Mouse (Mus musculus): ENCODE results near the gene Gsx2. TPM values are rescaled to one million over a fixed set of nuclear protein-coding genes. Genes with fewer than 3 reads are reported as not detected.

Gene Gsx2
- polyA plus RNA-seq, 1 experiment, result not detected

DNA sequence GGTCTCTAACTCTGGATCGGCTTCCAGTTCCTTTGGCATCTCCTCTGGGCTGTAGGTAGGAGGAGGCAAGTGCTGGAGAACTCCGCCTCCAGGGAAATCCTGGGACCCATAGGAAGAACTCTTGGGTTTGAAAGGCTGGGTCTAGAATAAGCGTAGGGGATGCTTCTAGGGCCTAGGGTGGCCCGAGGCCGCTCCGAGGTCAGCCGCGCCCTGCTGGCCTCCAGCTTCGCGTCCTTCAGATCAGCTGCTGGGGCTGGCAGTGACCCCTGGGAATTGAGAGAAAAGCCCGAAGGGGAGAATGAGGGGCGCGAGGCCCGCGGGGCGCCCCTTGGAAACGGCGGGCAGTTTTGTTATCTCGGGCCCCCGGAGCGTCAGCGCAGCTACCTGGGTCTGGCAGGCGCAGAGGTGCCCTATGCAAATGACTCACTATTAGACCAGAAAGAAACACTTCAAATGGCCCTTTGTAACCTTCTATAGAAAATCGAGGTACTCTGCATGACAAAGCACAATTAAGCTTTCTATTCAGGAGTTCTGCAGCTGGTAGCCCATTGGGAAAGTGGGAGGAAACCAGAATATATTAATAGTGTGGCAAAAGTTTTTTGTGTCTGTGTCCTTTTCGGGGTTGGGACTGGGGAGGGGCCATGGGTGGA, 9.6 kb downstream of the Gsx2 start:
- Histone ChIP-seq H3K4me3 (replicated peaks) (no peak overlapping the region), H3K9me3 (no peaks in the 10 kb centered on the region), H3K36me3 (replicated peaks; ENCODE audit: low read length) (no peaks in the 10 kb centered on the region), H3K27me3 (replicated peaks) (peaks cover 85% of the 10 kb centered on the region), H3K4me1 (peaks cover 18% of the 10 kb centered on the region)
- TF ChIP-seq FLI1 (IDR thresholded peaks at IDR 0.05; ENCODE audit: low read length), result no peak
- TF ChIP-seq GATA1 (IDR thresholded peaks at IDR 0.05; ENCODE audit: borderline replicate concordance, low read length), result no peak

GRCm38 (mm10) chr5:75085521-75085875, 10.1 kb downstream of the Gsx2 start:
- Histone ChIP-seq H3K27me3 (replicated peaks) (peaks cover 80% of the 10 kb centered on the region), H3K4me1 (peaks cover 18% of the 10 kb centered on the region), H3K9me3 (no peaks in the 10 kb centered on the region), H3K36me3 (replicated peaks; ENCODE audit: low read length) (no peaks in the 10 kb centered on the region), H3K4me3 (replicated peaks) (no peak overlapping the region)
- no peak for TF ChIP-seq GATA1 (IDR thresholded peaks at IDR 0.05; ENCODE audit: borderline replicate concordance, low read length)
- TF ChIP-seq FLI1 (IDR thresholded peaks at IDR 0.05; ENCODE audit: low read length), result no peak

GRCm38 (mm10) chr5:75085906-75086305, 10.5 kb downstream of the Gsx2 start:
- Histone ChIP-seq H3K27me3 (replicated peaks) (peaks cover 76% of the 10 kb centered on the region), H3K4me3 (replicated peaks) (no peak overlapping the region), H3K4me1 (peaks cover 18% of the 10 kb centered on the region), H3K36me3 (replicated peaks; ENCODE audit: low read length) (no peaks in the 10 kb centered on the region), H3K9me3 (no peaks in the 10 kb centered on the region)
- TF ChIP-seq FLI1 (IDR thresholded peaks at IDR 0.05; ENCODE audit: low read length) (no peak), GATA1 (IDR thresholded peaks at IDR 0.05; ENCODE audit: borderline replicate concordance, low read length) (no peak)

DNA sequence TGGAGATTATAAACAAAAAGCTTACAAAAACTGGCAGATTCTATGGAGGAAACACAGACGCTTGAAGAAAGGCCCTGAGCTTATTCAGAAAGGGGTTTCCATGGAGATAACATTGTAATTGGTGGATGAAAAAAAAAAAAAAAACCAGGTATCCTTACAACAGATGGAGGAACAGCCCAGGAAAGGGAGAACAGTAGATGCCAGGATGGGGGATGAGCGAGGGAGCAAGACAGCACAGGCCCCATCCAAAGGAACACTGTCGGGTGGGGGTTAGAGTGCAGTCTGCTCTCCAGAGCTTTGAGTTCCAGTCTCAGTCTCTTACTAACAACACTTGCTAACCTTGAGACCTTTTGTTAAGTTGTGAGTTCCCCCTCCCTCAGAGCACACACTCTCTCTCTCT, 31.1 kb downstream of the Gsx2 start:
- Histone ChIP-seq H3K9me3 (no peaks in the 10 kb centered on the region), H3K4me3 (replicated peaks) (no peak overlapping the region), H3K4me1 (no peaks in the 10 kb centered on the region), H3K36me3 (replicated peaks; ENCODE audit: low read length) (no peaks in the 10 kb centered on the region), H3K27me3 (replicated peaks) (peaks cover 10% of the 10 kb centered on the region)
- no peak for TF ChIP-seq FLI1 (IDR thresholded peaks at IDR 0.05; ENCODE audit: low read length)
- no peak for TF ChIP-seq GATA1 (IDR thresholded peaks at IDR 0.05; ENCODE audit: borderline replicate concordance, low read length)

GRCm38 (mm10) chr5:75109368-75109767, 34.0 kb downstream of the Gsx2 start:
- H3K4me3 ChIP-seq (replicated peaks), result no peak overlapping the region
- no peaks in the 10 kb centered on the region for H3K36me3 ChIP-seq (replicated peaks; ENCODE audit: low read length)
- TF ChIP-seq GATA1 (IDR thresholded peaks at IDR 0.05; ENCODE audit: borderline replicate concordance, low read length) (no peak), FLI1 (IDR thresholded peaks at IDR 0.05; ENCODE audit: low read length) (no peak)
- H3K9me3 ChIP-seq, result no peaks in the 10 kb centered on the region; the same call in 1 of the 2 replicates
- H3K4me1 ChIP-seq, result no peaks in the 10 kb centered on the region
- peaks cover 9% of the 10 kb centered on the region for H3K27me3 ChIP-seq (replicated peaks)

DNA sequence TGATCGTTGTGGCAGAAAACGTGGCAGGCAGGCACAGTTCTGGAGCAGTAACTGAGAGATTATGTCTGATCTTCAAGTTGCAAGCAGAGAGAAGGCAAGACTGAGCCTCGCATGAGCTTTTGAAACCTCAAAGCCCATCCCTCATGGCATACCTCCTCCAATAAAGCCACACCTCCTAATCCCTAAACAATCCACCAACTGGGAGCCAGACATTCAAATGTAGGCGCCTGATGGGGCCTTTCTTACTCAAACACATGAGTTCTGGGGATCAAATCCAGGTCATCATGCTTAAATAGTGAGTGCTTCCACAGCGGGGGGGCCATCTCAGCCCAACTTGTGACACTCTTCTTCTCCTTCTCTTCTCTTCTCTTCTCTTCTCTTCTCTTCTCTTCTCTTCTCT, 36.4 kb downstream of the Gsx2 start:
- TF ChIP-seq FLI1 (IDR thresholded peaks at IDR 0.05; ENCODE audit: low read length) (no peak), GATA1 (IDR thresholded peaks at IDR 0.05; ENCODE audit: borderline replicate concordance, low read length) (no peak)
- no peaks in the 10 kb centered on the region for H3K36me3 ChIP-seq (replicated peaks; ENCODE audit: low read length)
- no peak overlapping the region for H3K4me3 ChIP-seq (replicated peaks)
- no peaks in the 10 kb centered on the region; the same call in 1 of the 2 replicates for H3K9me3 ChIP-seq
- no peaks in the 10 kb centered on the region for H3K4me1 ChIP-seq
- peaks cover 13% of the 10 kb centered on the region for H3K27me3 ChIP-seq (replicated peaks)

DNA sequence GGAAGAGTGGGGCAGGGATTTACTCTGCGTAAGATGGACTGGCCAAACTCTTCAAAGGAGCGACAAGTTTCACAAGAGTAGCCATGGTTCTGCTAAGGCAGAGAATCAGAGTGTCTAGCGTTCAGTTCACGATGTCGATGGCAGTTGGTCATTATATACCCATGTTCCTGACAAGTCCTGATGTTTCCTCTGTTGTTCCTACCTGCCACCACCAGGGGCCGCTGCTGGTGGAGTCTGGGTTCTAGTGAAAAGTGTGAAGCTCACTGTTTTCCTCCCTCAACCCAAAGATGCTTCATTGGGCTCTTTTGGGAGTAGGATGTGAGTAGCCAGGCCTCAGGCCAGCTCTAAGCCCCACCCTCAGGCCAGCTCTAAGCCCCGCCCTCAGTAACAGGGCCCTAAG, 43.4 kb downstream of the Gsx2 start:
- Histone ChIP-seq H3K36me3 (replicated peaks; ENCODE audit: low read length) (no peaks in the 10 kb centered on the region), H3K27me3 (replicated peaks) (peaks cover 23% of the 10 kb centered on the region), H3K9me3 (0 out of 2 replicates have a peak, but pooled peaks cover 6% of the 10 kb centered on the region), H3K4me3 (replicated peaks) (no peak overlapping the region), H3K4me1 (no peaks in the 10 kb centered on the region)
- TF ChIP-seq GATA1 (IDR thresholded peaks at IDR 0.05; ENCODE audit: borderline replicate concordance, low read length), result no peak
- no peak for TF ChIP-seq FLI1 (IDR thresholded peaks at IDR 0.05; ENCODE audit: low read length)

DNA sequence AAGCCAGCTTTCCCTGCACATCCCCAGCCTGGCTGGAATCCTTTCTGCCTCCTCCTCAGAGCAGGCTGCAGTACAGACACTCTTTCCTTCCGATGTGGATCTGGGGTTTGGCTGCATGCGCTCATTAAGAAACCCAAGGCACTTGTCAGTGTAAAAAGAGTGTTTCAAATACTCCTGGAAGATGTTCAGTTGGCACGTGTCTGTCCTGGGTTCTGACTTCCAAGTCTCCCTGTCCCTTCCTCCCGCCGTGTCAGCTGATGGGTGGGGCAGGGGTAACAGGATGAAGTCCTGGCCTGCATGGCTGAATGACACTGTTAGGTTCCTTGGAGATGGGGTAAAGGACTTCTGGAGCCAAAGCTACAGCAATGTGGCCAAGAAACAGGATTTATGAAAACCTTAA, 46.2 kb downstream of the Gsx2 start:
- Histone ChIP-seq H3K4me1 (no peaks in the 10 kb centered on the region), H3K9me3 (peaks cover 27% of the 10 kb centered on the region), H3K4me3 (replicated peaks) (no peak overlapping the region), H3K36me3 (replicated peaks; ENCODE audit: low read length) (no peaks in the 10 kb centered on the region), H3K27me3 (replicated peaks) (peaks cover 20% of the 10 kb centered on the region)
- TF ChIP-seq GATA1 (IDR thresholded peaks at IDR 0.05; ENCODE audit: borderline replicate concordance, low read length), result no peak
- no peak for TF ChIP-seq FLI1 (IDR thresholded peaks at IDR 0.05; ENCODE audit: low read length)

Other genes starting within 250 kb of the Gsx2 start
- 3.0 and 16.6 TPM in 2 replicates for gene Chic2, start 30.8 kb upstream of the Gsx2 start, polyA plus RNA-seq (2012; ENCODE audit: insufficient read depth, low replicate concordance)
- gene Pdgfra, start 76.7 kb downstream of the Gsx2 start, polyA plus RNA-seq (2012; ENCODE audit: insufficient read depth, low replicate concordance), result not detected in 2 replicates

Data from megakaryocyte, embryonic 14.5 days (primary cell).